Mouse (Mus musculus): Measurements from ENCODE around the gene Serpina3b.
"Not testable (repeated sequence)": the region's sequence is repeated elsewhere in the genome, so short reads cannot be mapped to it uniquely, and the experiment has no call there.

Serpina3b gene

GRCm38 (mm10) chr12:104127696-104128095 is at the start of gene Serpina3b:
Serpina3b (plus strand) TSS chr12:104127996.
- DNase-seq (ENCODE audit: low spot score) = no peak

- DNase-seq (ENCODE audit: low spot score) = no peak
Observed at GRCm38 (mm10) chr12:104090119-104090518, 37.7 kb upstream of the Serpina3b start.

- no peak for DNase-seq (ENCODE audit: low spot score)
Observed at GRCm38 (mm10) chr12:104091303-104091702, 36.5 kb upstream of the Serpina3b start.

- DNase-seq (ENCODE audit: low spot score) = no peak
Observed at GRCm38 (mm10) chr12:104100768-104101167, 27.0 kb upstream of the Serpina3b start, which contains the start of gene Serpina5. Serpina5 (plus strand) TSS chr12:104101113.

- DNase-seq (ENCODE audit: low spot score) = no peak
Observed at GRCm38 (mm10) chr12:104105847-104106246, 21.9 kb upstream of the Serpina3b start.

- DNase-seq (ENCODE audit: low spot score) = no peak
Observed at GRCm38 (mm10) chr12:104106919-104107318, 20.9 kb upstream of the Serpina3b start.

GRCm38 (mm10) chr12:104108507-104108906 is 19.3 kb upstream of the Serpina3b start:
- DNase-seq (ENCODE audit: low spot score) = no peak

GRCm38 (mm10) chr12:104112333-104112732 is 15.5 kb upstream of the Serpina3b start, which contains the start of gene Serpina3a:
Serpina3a (plus strand) TSS chr12:104112724.
- not testable (repeated sequence) for DNase-seq (ENCODE audit: low spot score)

GRCm38 (mm10) chr12:104114921-104115579 is 12.7 kb upstream of the Serpina3b start:
- no peak for DNase-seq (ENCODE audit: low spot score)

GRCm38 (mm10) chr12:104123097-104123496 is 4.7 kb upstream of the Serpina3b start:
- DNase-seq (ENCODE audit: low spot score) = no peak

- no peak for DNase-seq (ENCODE audit: low spot score)
Observed at GRCm38 (mm10) chr12:104123996-104124395, 3.8 kb upstream of the Serpina3b start.

GRCm38 (mm10) chr12:104125021-104125560 is 2.7 kb upstream of the Serpina3b start:
- DNase-seq (ENCODE audit: low spot score) = no peak

GRCm38 (mm10) chr12:104131041-104131440 is 3.2 kb downstream of the Serpina3b start:
- no peak for DNase-seq (ENCODE audit: low spot score)

- DNase-seq (ENCODE audit: low spot score) = no peak
Observed at GRCm38 (mm10) chr12:104138216-104138615, 10.4 kb downstream of the Serpina3b start.

- no peak for DNase-seq (ENCODE audit: low spot score)
Observed at GRCm38 (mm10) chr12:104140543-104141103, 12.8 kb downstream of the Serpina3b start.

- no peak for DNase-seq (ENCODE audit: low spot score)
Observed at GRCm38 (mm10) chr12:104141506-104141905, 13.7 kb downstream of the Serpina3b start.

- DNase-seq (ENCODE audit: low spot score) = no peak
Observed at GRCm38 (mm10) chr12:104142427-104142826, 14.6 kb downstream of the Serpina3b start.

GRCm38 (mm10) chr12:104143286-104143685 is 15.5 kb downstream of the Serpina3b start:
- no peak for DNase-seq (ENCODE audit: low spot score)

GRCm38 (mm10) chr12:104145571-104145970 is 17.8 kb downstream of the Serpina3b start:
- DNase-seq (ENCODE audit: low spot score) = no peak

GRCm38 (mm10) chr12:104151989-104152388 is 24.2 kb downstream of the Serpina3b start:
- no peak for DNase-seq (ENCODE audit: low spot score)

GRCm38 (mm10) chr12:104153041-104153645 is 25.3 kb downstream of the Serpina3b start:
- no peak for DNase-seq (ENCODE audit: low spot score)

- no peak for DNase-seq (ENCODE audit: low spot score)
Observed at GRCm38 (mm10) chr12:104153656-104154055, 25.9 kb downstream of the Serpina3b start, which contains the start of gene Serpina3c. Serpina3c (minus strand) TSS chr12:104153870.

GRCm38 (mm10) chr12:104174747-104175146 is 47.0 kb downstream of the Serpina3b start:
- DNase-seq (ENCODE audit: low spot score) = peak; percentile 27

All from embryo, embryonic 10 days (tissue).